Mouse (Mus musculus) testis, adult 2 months (tissue): ENCODE data around the gene Tlr4.

ENCODE experiments used
- CTCF ChIP-seq: fragments of 200-500 bp; IDR thresholded peaks from 2 replicates; pipeline ENCODE4 v1.5.1; 2012; ENCODE audit warnings: low read depth, mild to moderate bottlenecking, inconsistent platforms, low read length, moderate library complexity; ENCODE audit not compliant: control insufficient read depth, insufficient read depth, insufficient replicate concordance
- POLR2A ChIP-seq: fragments of 200-500 bp; IDR thresholded peaks from 2 replicates; pipeline ENCODE4 v1.6.1; 2012; ENCODE audit warnings: low read depth, mild to moderate bottlenecking, inconsistent platforms, low read length, moderate library complexity; ENCODE audit not compliant: control insufficient read depth

- TF ChIP-seq POLR2A (no peak), CTCF (no peak)
Observed at GRCm38 (mm10) chr4:66881496-66881895, 54.1 kb downstream of the Tlr4 start.
